Mouse (Mus musculus): ENCODE results near the gene Zfp691. TPM values are rescaled to one million over a fixed set of nuclear protein-coding genes. Genes with fewer than 3 reads are reported as not detected.

Gene Zfp691
- 3.7 and 4.1 TPM in 2 replicates for polyA plus RNA-seq (2015; fragmentation: Nextera tagmentation; extraction: Ambion mirVana)

DNA sequence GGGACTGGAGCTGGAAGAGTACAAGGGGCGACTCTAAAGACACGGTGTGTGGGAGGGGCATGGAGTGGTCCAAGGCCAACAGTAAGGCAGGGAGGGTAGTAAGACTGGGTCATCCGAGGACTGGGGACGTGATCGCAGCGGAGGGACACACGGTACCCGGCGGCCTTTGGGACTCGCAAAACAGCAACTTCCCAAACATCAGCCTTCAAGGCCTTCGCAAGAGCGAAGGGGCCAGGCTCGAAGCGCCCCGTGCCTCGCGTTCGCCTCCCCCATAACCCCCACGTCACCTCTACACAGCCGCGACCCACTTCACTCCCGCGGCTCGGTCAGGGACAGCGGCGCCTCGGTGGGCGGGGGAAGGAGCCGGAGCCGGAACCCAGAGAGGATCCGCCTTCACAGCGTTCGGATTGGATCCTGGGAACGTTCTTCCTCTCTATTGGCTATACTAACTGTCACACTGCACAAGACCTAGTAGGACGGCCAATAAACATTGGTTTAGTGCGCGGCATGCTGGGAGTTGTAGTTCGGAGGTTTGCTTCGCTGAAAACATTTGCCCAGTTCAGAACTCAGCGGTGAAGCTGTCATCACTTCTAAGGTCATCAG, at the start of gene Zfp691:
Gene Zfp691, minus strand, starts transcription at position 345 of the 603 bp plus-strand sequence.
- ATAC-seq (ENCODE audit: low FRiP score, low TSS enrichment), result peak; percentile 100
- H3K9me3 ChIP-seq (ENCODE audit: control insufficient read depth, low read length), result no peaks in the 10 kb centered on the region
- DNase-seq (ENCODE audit: low spot score), result peak; percentile 93
- H3K9ac ChIP-seq (ENCODE audit: low read length), result peak within 1 kb of the TSS; percentile 83
- no peak within 1 kb of the TSS; the same call in 1 of the 2 replicates for H3K27ac ChIP-seq (replicated peaks)
- no peaks in the 10 kb centered on the region for H3K27me3 ChIP-seq (ENCODE audit: control insufficient read depth, insufficient read depth, low read length)
- H3K4me1 ChIP-seq (replicated peaks; ENCODE audit: control insufficient read depth, insufficient read depth), result peaks cover 6% of the 10 kb centered on the region; the same call in 1 of the 2 replicates
- H3K4me2 ChIP-seq (replicated peaks; ENCODE audit: low read depth), result peak within 1 kb of the TSS; percentile 83
- WGBS, result under 1% methylated on average over 40 of the region's 40 CpGs
- H3K36me3 ChIP-seq (ENCODE audit: control insufficient read depth, insufficient read depth, low read length), result peaks cover 9% of the 10 kb centered on the region
- H3K4me3 ChIP-seq (ENCODE audit: low read depth, low read length), result peak within 1 kb of the TSS; percentile 76
- TF ChIP-seq EP300 (optimal IDR thresholded peaks at IDR 0.05) (no peak), CTCF (IDR thresholded peaks at IDR 0.05; ENCODE audit: low read depth) (no peak)

- 69% methylated on average over 1 of the region's 1 CpGs for WGBS
Measured at GRCm38 (mm10) chr4:119223696-119224095, 49.7 kb upstream of the Zfp691 start.

GRCm38 (mm10) chr4:119218169-119218568, 44.2 kb upstream of the Zfp691 start, which contains the start of gene Tmem269:
Gene Tmem269 (minus strand): TSS chr4:119218217.
- DNase-seq (ENCODE audit: low spot score) (no peak), ATAC-seq (ENCODE audit: low FRiP score, low TSS enrichment) (no peak)
- no peaks in the 10 kb centered on the region; the same call in 1 of the 2 replicates for H3K36me3 ChIP-seq (ENCODE audit: control insufficient read depth, insufficient read depth, low read length)
- no peak within 1 kb of the TSS for H3K4me3 ChIP-seq (ENCODE audit: low read depth, low read length)
- no peak within 1 kb of the TSS for H3K9ac ChIP-seq (ENCODE audit: low read length)
- no peak within 1 kb of the TSS for H3K4me2 ChIP-seq (replicated peaks; ENCODE audit: low read depth)
- no peaks in the 10 kb centered on the region for H3K9me3 ChIP-seq (ENCODE audit: control insufficient read depth, low read length)
- no peaks in the 10 kb centered on the region for H3K4me1 ChIP-seq (replicated peaks; ENCODE audit: control insufficient read depth, insufficient read depth)
- 13% methylated on average over 11 of the region's 11 CpGs for WGBS
- no peak for TF ChIP-seq EP300 (optimal IDR thresholded peaks at IDR 0.05)
- no peak for TF ChIP-seq CTCF (IDR thresholded peaks at IDR 0.05; ENCODE audit: low read depth)
- no peaks in the 10 kb centered on the region for H3K27me3 ChIP-seq (ENCODE audit: control insufficient read depth, insufficient read depth, low read length)
- H3K27ac ChIP-seq (replicated peaks), result no peak within 1 kb of the TSS

More at GRCm38 (mm10) chr4:119223696-119224095, 49.7 kb upstream of the Zfp691 start:
- peak; percentile 45; the same call in 1 of the 2 replicates for ATAC-seq (ENCODE audit: low FRiP score, low TSS enrichment)
- H3K4me1 ChIP-seq (replicated peaks; ENCODE audit: control insufficient read depth, insufficient read depth), result no peaks in the 10 kb centered on the region
- peaks cover 10% of the 10 kb centered on the region; the same call in 1 of the 2 replicates for H3K36me3 ChIP-seq (ENCODE audit: control insufficient read depth, insufficient read depth, low read length)
- peak; percentile 50 for DNase-seq (ENCODE audit: low spot score)
- H3K4me3 ChIP-seq (ENCODE audit: low read depth, low read length), result no peak overlapping the region
- TF ChIP-seq CTCF (IDR thresholded peaks at IDR 0.05; ENCODE audit: low read depth), result peak; percentile 80
- no peak for TF ChIP-seq EP300 (optimal IDR thresholded peaks at IDR 0.05)
- H3K27me3 ChIP-seq (ENCODE audit: control insufficient read depth, insufficient read depth, low read length), result no peaks in the 10 kb centered on the region
- H3K27ac ChIP-seq (replicated peaks), result no peak overlapping the region
- no peak overlapping the region for H3K9ac ChIP-seq (ENCODE audit: low read length)
- no peaks in the 10 kb centered on the region for H3K9me3 ChIP-seq (ENCODE audit: control insufficient read depth, low read length)
- no peak overlapping the region for H3K4me2 ChIP-seq (replicated peaks; ENCODE audit: low read depth)

DNA sequence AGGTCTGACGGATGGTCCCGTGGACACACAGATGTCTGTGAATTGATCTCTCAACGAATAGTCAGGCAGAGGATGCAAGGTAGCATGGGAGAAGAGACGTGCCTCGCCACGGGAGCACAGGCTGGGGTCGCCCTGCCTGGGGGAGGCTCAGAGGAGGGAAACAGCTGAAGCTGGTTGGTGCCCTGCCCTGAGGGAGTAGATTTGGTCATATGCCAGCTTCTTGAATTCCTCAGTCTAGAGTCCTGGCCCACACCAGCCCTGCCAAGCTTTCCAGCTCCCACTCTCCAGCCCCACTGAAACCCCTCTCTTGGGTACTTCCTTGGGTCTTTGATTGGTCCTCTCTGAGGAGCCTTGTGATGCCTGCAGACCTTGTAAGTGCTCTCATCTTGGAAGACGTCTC, 42.7 kb upstream of the Zfp691 start:
- no peak for DNase-seq (ENCODE audit: low spot score)
- Histone ChIP-seq H3K4me2 (replicated peaks; ENCODE audit: low read depth) (no peak overlapping the region), H3K4me1 (replicated peaks; ENCODE audit: control insufficient read depth, insufficient read depth) (no peaks in the 10 kb centered on the region), H3K36me3 (ENCODE audit: control insufficient read depth, insufficient read depth, low read length) (no peaks in the 10 kb centered on the region), H3K9ac (ENCODE audit: low read length) (no peak overlapping the region), H3K9me3 (ENCODE audit: control insufficient read depth, low read length) (no peaks in the 10 kb centered on the region), H3K27me3 (ENCODE audit: control insufficient read depth, insufficient read depth, low read length) (no peaks in the 10 kb centered on the region), H3K4me3 (ENCODE audit: low read depth, low read length) (no peak overlapping the region), H3K27ac (replicated peaks) (no peak overlapping the region)
- TF ChIP-seq EP300 (optimal IDR thresholded peaks at IDR 0.05) (no peak), CTCF (IDR thresholded peaks at IDR 0.05; ENCODE audit: low read depth) (no peak)
- peak; percentile 35; the same call in 1 of the 2 replicates for ATAC-seq (ENCODE audit: low FRiP score, low TSS enrichment)
- 57% methylated on average over 8 of the region's 8 CpGs for WGBS

DNA sequence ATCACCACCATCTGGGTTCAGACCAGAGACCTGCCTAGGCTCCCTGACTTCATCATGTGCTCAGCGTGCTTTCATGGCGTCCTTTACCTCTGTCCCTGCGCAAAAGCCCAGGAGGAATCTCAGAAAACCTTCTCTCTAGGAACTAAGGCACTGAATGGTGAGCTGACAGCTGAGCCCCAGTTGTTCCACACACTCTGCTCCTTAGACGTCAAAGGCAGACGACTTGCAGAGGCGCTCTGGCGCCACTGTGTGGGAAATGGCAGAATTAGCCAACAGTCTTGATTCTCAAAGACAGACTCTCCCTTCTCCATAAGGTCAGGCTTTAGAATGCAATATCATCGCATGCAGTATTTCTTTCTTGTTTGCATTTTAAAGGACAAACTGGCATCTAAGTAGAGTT, 30.7 kb upstream of the Zfp691 start:
- DNase-seq (ENCODE audit: low spot score) (peak; percentile 67), ATAC-seq (ENCODE audit: low FRiP score, low TSS enrichment) (peak; percentile 55; the same call in 1 of the 2 replicates)
- TF ChIP-seq CTCF (IDR thresholded peaks at IDR 0.05; ENCODE audit: low read depth) (peak; percentile 94), EP300 (optimal IDR thresholded peaks at IDR 0.05) (no peak)
- no peak overlapping the region for H3K4me2 ChIP-seq (replicated peaks; ENCODE audit: low read depth)
- H3K27ac ChIP-seq (replicated peaks), result no peak overlapping the region
- H3K9me3 ChIP-seq (ENCODE audit: control insufficient read depth, low read length), result no peaks in the 10 kb centered on the region
- H3K4me1 ChIP-seq (replicated peaks; ENCODE audit: control insufficient read depth, insufficient read depth), result no peaks in the 10 kb centered on the region
- no peak overlapping the region for H3K4me3 ChIP-seq (ENCODE audit: low read depth, low read length)
- H3K36me3 ChIP-seq (ENCODE audit: control insufficient read depth, insufficient read depth, low read length), result no peaks in the 10 kb centered on the region
- H3K27me3 ChIP-seq (ENCODE audit: control insufficient read depth, insufficient read depth, low read length), result no peaks in the 10 kb centered on the region
- no peak overlapping the region for H3K9ac ChIP-seq (ENCODE audit: low read length)
- 19% methylated on average over 8 of the region's 8 CpGs for WGBS

DNA sequence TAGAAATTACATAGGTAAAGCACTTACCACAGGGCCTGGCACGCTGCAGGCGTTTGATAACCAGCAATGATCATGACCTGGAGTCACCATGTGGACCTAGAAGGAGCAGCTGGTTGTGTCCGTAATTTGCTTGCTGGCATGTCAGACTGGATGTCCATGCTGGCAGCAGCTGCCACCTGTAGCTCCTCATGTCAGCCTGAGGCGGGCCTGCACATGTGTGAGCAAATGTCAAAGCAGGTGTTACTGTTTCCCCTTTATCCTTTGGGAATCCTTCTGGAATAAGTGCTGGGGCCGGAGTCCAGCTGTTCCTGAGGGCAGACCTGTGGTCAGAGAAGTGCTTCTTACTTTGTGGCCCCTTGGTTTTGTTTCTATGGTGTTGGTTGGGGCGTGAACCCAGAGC, 24.1 kb upstream of the Zfp691 start:
- TF ChIP-seq EP300 (optimal IDR thresholded peaks at IDR 0.05) (no peak), CTCF (IDR thresholded peaks at IDR 0.05; ENCODE audit: low read depth) (no peak)
- ATAC-seq (ENCODE audit: low FRiP score, low TSS enrichment), result no peak
- H3K4me1 ChIP-seq (replicated peaks; ENCODE audit: control insufficient read depth, insufficient read depth), result peaks cover 2% of the 10 kb centered on the region; the same call in 1 of the 2 replicates
- H3K27me3 ChIP-seq (ENCODE audit: control insufficient read depth, insufficient read depth, low read length), result no peaks in the 10 kb centered on the region
- no peak for DNase-seq (ENCODE audit: low spot score)
- H3K9me3 ChIP-seq (ENCODE audit: control insufficient read depth, low read length), result no peaks in the 10 kb centered on the region
- 78% methylated on average over 6 of the region's 6 CpGs for WGBS
- H3K4me2 ChIP-seq (replicated peaks; ENCODE audit: low read depth), result no peak overlapping the region
- H3K36me3 ChIP-seq (ENCODE audit: control insufficient read depth, insufficient read depth, low read length), result no peaks in the 10 kb centered on the region
- H3K9ac ChIP-seq (ENCODE audit: low read length), result no peak overlapping the region
- H3K27ac ChIP-seq (replicated peaks), result no peak overlapping the region
- H3K4me3 ChIP-seq (ENCODE audit: low read depth, low read length), result no peak overlapping the region

Measured in stomach, postnatal 0 days (tissue).